Mouse (Mus musculus) liver, adult 2 months (tissue): ENCODE results near the gene Rarres1. TPM values are rescaled to one million over a fixed set of nuclear protein-coding genes. Genes with fewer than 3 reads are reported as not detected.

ENCODE experiments used
- DNase-seq: peaks from one replicate; pipeline ENCODE4 v3.0.0-alpha.2; 2011; ENCODE audit warnings: low read depth, low spot score; ENCODE audit errors: extremely low read depth
- H3K27ac ChIP-seq: fragments of 200-500 bp; replicated peaks from 2 replicates; pipeline ENCODE4 v1.5.1; 2012; ENCODE audit warnings: low read depth, mild to moderate bottlenecking, control low read depth, inconsistent platforms, low read length; ENCODE audit not compliant: insufficient read depth
- H3K27me3 ChIP-seq: fragments of 200-500 bp; 2 replicates; pipeline ENCODE4 v1.6.1; 2012; ENCODE audit warnings: mild to moderate bottlenecking, moderate library complexity, low read length, inconsistent platforms; ENCODE audit not compliant: control insufficient read depth, insufficient read depth
- H3K36me3 ChIP-seq: fragments of 200-500 bp; 2 replicates; pipeline ENCODE4 v1.6.1; 2012; ENCODE audit warnings: low read length, inconsistent platforms; ENCODE audit not compliant: control insufficient read depth, insufficient read depth
- H3K4me1 ChIP-seq: fragments of 200-500 bp; 2 replicates; pipeline ENCODE4 v1.6.1; 2011; ENCODE audit warnings: low read length; ENCODE audit not compliant: control insufficient read depth, insufficient read depth
- H3K4me3 ChIP-seq: fragments of 200-500 bp; 2 replicates; pipeline ENCODE4 v1.5.1; 2011; ENCODE audit warnings: low read depth, mild to moderate bottlenecking, control low read depth, low read length, moderate library complexity; ENCODE audit not compliant: insufficient read depth
- H3K79me2 ChIP-seq: fragments of 200-500 bp; 2 replicates; pipeline ENCODE4 v1.6.1; 2012; ENCODE audit warnings: inconsistent platforms, mild to moderate bottlenecking, low read length, moderate library complexity; ENCODE audit not compliant: control insufficient read depth, insufficient read depth
- H3K9ac ChIP-seq: fragments of 200-500 bp; 2 replicates; pipeline ENCODE4 v1.6.1; 2012; ENCODE audit warnings: low read depth, mild to moderate bottlenecking, control low read depth, inconsistent platforms, low read length
- CTCF ChIP-seq: fragments of 200-500 bp; IDR thresholded peaks from 2 replicates; pipeline ENCODE4 v1.5.1; 2011; ENCODE audit warnings: low read depth, low read length, control low read depth
- POLR2A ChIP-seq: fragments of 200-500 bp; IDR thresholded peaks from 2 replicates; pipeline ENCODE4 v1.6.1; 2011; ENCODE audit warnings: low read length, control low read depth; ENCODE audit not compliant: insufficient read depth; ENCODE audit errors: extremely low read depth
- WGBS: fragments of 180-500 bp; shearing (Covaris S2); methylation state at CpG from one replicate; pipeline ENCODE4 v1.1.7; 2018; 5-methylcytosine and 5-hydroxymethylcytosine counted together
- polyA plus RNA-seq: library from polyadenylated mRNA; depleted of rRNA; stranded (reverse); fragments of >200 nt; gene quantifications from 2 replicates; pipeline ENCODE4 v1.2.3, GENCODE M21; 2012
- total RNA-seq: library from RNA; depleted of rRNA; stranded (reverse); fragments of >200 nt; gene quantifications from 2 replicates; pipeline ENCODE4 v1.2.3, GENCODE M21; 2014

Gene Rarres1
- total and polyA plus RNA-seq, 2 experiments = 47.9 to 62.7 TPM

GRCm38 (mm10) chr3:67471408-67472127, 43.8 kb downstream of the Rarres1 start:
- no peaks in the 10 kb centered on the region for H3K4me1 ChIP-seq
- H3K27me3 ChIP-seq = no peaks in the 10 kb centered on the region
- no peak overlapping the region for H3K4me3 ChIP-seq
- peaks cover 39% of the 10 kb centered on the region for H3K36me3 ChIP-seq
- peak; percentile 18 for DNase-seq
- TF ChIP-seq CTCF (no peak), POLR2A (no peak)
- no peak overlapping the region for H3K9ac ChIP-seq
- H3K79me2 ChIP-seq = no peaks in the 10 kb centered on the region
- no peak overlapping the region for H3K27ac ChIP-seq
- 75% methylated on average over 4 of the region's 4 CpGs for WGBS

GRCm38 (mm10) chr3:67467281-67467680, 48.0 kb downstream of the Rarres1 start:
- Histone ChIP-seq H3K4me3 (no peak overlapping the region), H3K36me3 (peaks cover 23% of the 10 kb centered on the region), H3K79me2 (no peaks in the 10 kb centered on the region), H3K9ac (no peak overlapping the region), H3K4me1 (0 out of 2 replicates have a peak, but pooled peaks cover 3% of the 10 kb centered on the region), H3K27ac (no peak overlapping the region), H3K27me3 (no peaks in the 10 kb centered on the region)
- DNase-seq = no peak
- 93% methylated on average over 2 of the region's 2 CpGs for whole genome bisulfite sequencing
- TF ChIP-seq POLR2A (no peak), CTCF (no peak)

- DNase-seq = no peak
- TF ChIP-seq CTCF (no peak), POLR2A (no peak)
- Histone ChIP-seq H3K79me2 (no peaks in the 10 kb centered on the region), H3K4me3 (no peak overlapping the region), H3K4me1 (0 out of 2 replicates have a peak, but pooled peaks cover 3% of the 10 kb centered on the region), H3K27ac (no peak overlapping the region), H3K36me3 (peaks cover 20% of the 10 kb centered on the region), H3K27me3 (no peaks in the 10 kb centered on the region), H3K9ac (no peak overlapping the region)
- WGBS = 99% methylated on average over 5 of the region's 5 CpGs
Observed at GRCm38 (mm10) chr3:67466576-67466975, 48.7 kb downstream of the Rarres1 start.

GRCm38 (mm10) chr3:67463450-67464372, 51.6 kb downstream of the Rarres1 start, which contains the start of gene Lxn:
TSS of gene Lxn (minus strand) at chr3:67463926.
- Histone ChIP-seq H3K27ac (no peak within 1 kb of the TSS), H3K27me3 (no peaks in the 10 kb centered on the region), H3K4me3 (peak within 1 kb of the TSS; percentile 94), H3K9ac (peak within 1 kb of the TSS; percentile 67), H3K79me2 (no peaks in the 10 kb centered on the region), H3K36me3 (peaks cover 32% of the 10 kb centered on the region), H3K4me1 (0 out of 2 replicates have a peak, but pooled peaks cover 3% of the 10 kb centered on the region)
- WGBS = 33% methylated on average over 42 of the region's 43 CpGs
- no peak for TF ChIP-seq CTCF
- TF ChIP-seq POLR2A = 0 out of 2 replicates have a peak, but pooled peaks have one; percentile 22
- DNase-seq = no peak

GRCm38 (mm10) chr3:67463001-67463400, 52.3 kb downstream of the Rarres1 start:
- peak overlapping the region; percentile 94 for H3K4me3 ChIP-seq
- TF ChIP-seq POLR2A (no peak), CTCF (no peak)
- no peaks in the 10 kb centered on the region for H3K79me2 ChIP-seq
- H3K27me3 ChIP-seq = no peaks in the 10 kb centered on the region
- DNase-seq = no peak
- WGBS = 51% methylated on average over 12 of the region's 12 CpGs
- no peak overlapping the region for H3K27ac ChIP-seq
- peak overlapping the region; percentile 67; the same call in 1 of the 2 replicates for H3K9ac ChIP-seq
- peaks cover 32% of the 10 kb centered on the region for H3K36me3 ChIP-seq
- 0 out of 2 replicates have a peak, but pooled peaks cover 3% of the 10 kb centered on the region for H3K4me1 ChIP-seq
